Mouse (Mus musculus): ENCODE data around the gene Inf2. TPM values are rescaled to one million over a fixed set of nuclear protein-coding genes. Genes with fewer than 3 reads are reported as not detected.

Gene Inf2
- polyA plus RNA-seq, 1 experiment from 2014 or later: 4.3 TPM

- no peak overlapping the region for H3K4me2 ChIP-seq (ENCODE audit: low read length)
- WGBS: 60% methylated on average over 5 of the region's 5 CpGs
Measured at GRCm38 (mm10) chr12:112630796-112631195, 42.2 kb downstream of the Inf2 start.

GRCm38 (mm10) chr12:112631472-112631871 lies 42.9 kb downstream of the Inf2 start:
- H3K4me1 ChIP-seq (replicated peaks; ENCODE audit: control insufficient read depth, insufficient read depth, low read length): peaks cover 23% of the 10 kb centered on the region
- H3K9me3 ChIP-seq (ENCODE audit: control insufficient read depth, low read length): no peaks in the 10 kb centered on the region
- no peaks in the 10 kb centered on the region for H3K36me3 ChIP-seq (ENCODE audit: control insufficient read depth, insufficient read depth, low read length)
- no peak overlapping the region for H3K9ac ChIP-seq (ENCODE audit: low read length)
- H3K27ac ChIP-seq (ENCODE audit: low read depth): peak overlapping the region; percentile 77; the same call in 1 of the 2 replicates
- no peak for DNase-seq (ENCODE audit: low spot score)
- ATAC-seq (replicated peaks; ENCODE audit: low FRiP score, low TSS enrichment, low read depth): no peak
- no peak overlapping the region for H3K4me2 ChIP-seq (ENCODE audit: low read length)
- no peak overlapping the region for H3K4me3 ChIP-seq (ENCODE audit: low read depth, low read length)
- no peaks in the 10 kb centered on the region for H3K27me3 ChIP-seq (replicated peaks; ENCODE audit: control insufficient read depth, insufficient read depth, low read length)
- WGBS: 9% methylated on average over 1 of the region's 1 CpGs

More at GRCm38 (mm10) chr12:112630796-112631195, 42.2 kb downstream of the Inf2 start:
- no peak for ATAC-seq (replicated peaks; ENCODE audit: low FRiP score, low TSS enrichment, low read depth)
- DNase-seq (ENCODE audit: low spot score): no peak
- H3K36me3 ChIP-seq (ENCODE audit: control insufficient read depth, insufficient read depth, low read length): no peaks in the 10 kb centered on the region
- no peaks in the 10 kb centered on the region for H3K27me3 ChIP-seq (replicated peaks; ENCODE audit: control insufficient read depth, insufficient read depth, low read length)
- no peak overlapping the region for H3K9ac ChIP-seq (ENCODE audit: low read length)
- H3K4me1 ChIP-seq (replicated peaks; ENCODE audit: control insufficient read depth, insufficient read depth, low read length): peaks cover 23% of the 10 kb centered on the region
- H3K4me3 ChIP-seq (ENCODE audit: low read depth, low read length): no peak overlapping the region
- no peak overlapping the region for H3K27ac ChIP-seq (ENCODE audit: low read depth)
- no peaks in the 10 kb centered on the region for H3K9me3 ChIP-seq (ENCODE audit: control insufficient read depth, low read length)

- ATAC-seq (replicated peaks; ENCODE audit: low FRiP score, low TSS enrichment, low read depth): no peak
- Histone ChIP-seq H3K27ac (ENCODE audit: low read depth) (peak overlapping the region; percentile 77; the same call in 1 of the 2 replicates), H3K4me3 (ENCODE audit: low read depth, low read length) (no peak overlapping the region), H3K9ac (ENCODE audit: low read length) (no peak overlapping the region), H3K4me1 (replicated peaks; ENCODE audit: control insufficient read depth, insufficient read depth, low read length) (peaks cover 23% of the 10 kb centered on the region), H3K9me3 (ENCODE audit: control insufficient read depth, low read length) (no peaks in the 10 kb centered on the region), H3K27me3 (replicated peaks; ENCODE audit: control insufficient read depth, insufficient read depth, low read length) (no peaks in the 10 kb centered on the region), H3K36me3 (ENCODE audit: control insufficient read depth, insufficient read depth, low read length) (no peaks in the 10 kb centered on the region), H3K4me2 (ENCODE audit: low read length) (no peak overlapping the region)
- WGBS: 57% methylated on average over 11 of the region's 11 CpGs
- DNase-seq (ENCODE audit: low spot score): no peak
Measured at GRCm38 (mm10) chr12:112632084-112632777, 43.6 kb downstream of the Inf2 start.

- Histone ChIP-seq H3K4me3 (ENCODE audit: low read depth, low read length) (no peak overlapping the region), H3K27ac (ENCODE audit: low read depth) (no peak overlapping the region), H3K9ac (ENCODE audit: low read length) (no peak overlapping the region), H3K9me3 (ENCODE audit: control insufficient read depth, low read length) (no peaks in the 10 kb centered on the region), H3K4me1 (replicated peaks; ENCODE audit: control insufficient read depth, insufficient read depth, low read length) (peaks cover 23% of the 10 kb centered on the region), H3K4me2 (ENCODE audit: low read length) (no peak overlapping the region), H3K27me3 (replicated peaks; ENCODE audit: control insufficient read depth, insufficient read depth, low read length) (no peaks in the 10 kb centered on the region), H3K36me3 (ENCODE audit: control insufficient read depth, insufficient read depth, low read length) (no peaks in the 10 kb centered on the region)
- ATAC-seq (replicated peaks; ENCODE audit: low FRiP score, low TSS enrichment, low read depth) (no peak), DNase-seq (ENCODE audit: low spot score) (no peak)
- 72% methylated on average over 5 of the region's 5 CpGs for WGBS
Measured at GRCm38 (mm10) chr12:112632907-112633306, 44.3 kb downstream of the Inf2 start.

- ATAC-seq (replicated peaks; ENCODE audit: low FRiP score, low TSS enrichment, low read depth): no peak
- H3K4me1 ChIP-seq (replicated peaks; ENCODE audit: control insufficient read depth, insufficient read depth, low read length): peaks cover 21% of the 10 kb centered on the region
- H3K9me3 ChIP-seq (ENCODE audit: control insufficient read depth, low read length): no peaks in the 10 kb centered on the region
- DNase-seq (ENCODE audit: low spot score): no peak
- no peaks in the 10 kb centered on the region for H3K36me3 ChIP-seq (ENCODE audit: control insufficient read depth, insufficient read depth, low read length)
- H3K4me3 ChIP-seq (ENCODE audit: low read depth, low read length): no peak overlapping the region
- H3K27ac ChIP-seq (ENCODE audit: low read depth): no peak overlapping the region
- H3K9ac ChIP-seq (ENCODE audit: low read length): no peak overlapping the region
- 64% methylated on average over 9 of the region's 9 CpGs for WGBS
- no peak overlapping the region for H3K4me2 ChIP-seq (ENCODE audit: low read length)
- no peaks in the 10 kb centered on the region for H3K27me3 ChIP-seq (replicated peaks; ENCODE audit: control insufficient read depth, insufficient read depth, low read length)
Measured at GRCm38 (mm10) chr12:112633686-112634085, 45.1 kb downstream of the Inf2 start.

GRCm38 (mm10) chr12:112639526-112639925 lies 50.9 kb downstream of the Inf2 start:
- H3K36me3 ChIP-seq (ENCODE audit: control insufficient read depth, insufficient read depth, low read length): no peaks in the 10 kb centered on the region
- no peak overlapping the region for H3K9ac ChIP-seq (ENCODE audit: low read length)
- no peaks in the 10 kb centered on the region for H3K9me3 ChIP-seq (ENCODE audit: control insufficient read depth, low read length)
- no peak overlapping the region for H3K27ac ChIP-seq (ENCODE audit: low read depth)
- no peaks in the 10 kb centered on the region for H3K27me3 ChIP-seq (replicated peaks; ENCODE audit: control insufficient read depth, insufficient read depth, low read length)
- no peaks in the 10 kb centered on the region for H3K4me1 ChIP-seq (replicated peaks; ENCODE audit: control insufficient read depth, insufficient read depth, low read length)
- ATAC-seq (replicated peaks; ENCODE audit: low FRiP score, low TSS enrichment, low read depth) (no peak), DNase-seq (ENCODE audit: low spot score) (no peak)
- H3K4me3 ChIP-seq (ENCODE audit: low read depth, low read length): no peak overlapping the region
- no peak overlapping the region for H3K4me2 ChIP-seq (ENCODE audit: low read length)
- 66% methylated on average over 10 of the region's 10 CpGs for WGBS

GRCm38 (mm10) chr12:112643126-112643525 lies 54.5 kb downstream of the Inf2 start:
- H3K9ac ChIP-seq (ENCODE audit: low read length): no peak overlapping the region
- WGBS: 88% methylated on average over 6 of the region's 6 CpGs
- ATAC-seq (replicated peaks; ENCODE audit: low FRiP score, low TSS enrichment, low read depth): no peak

GRCm38 (mm10) chr12:112644180-112644854 lies 55.7 kb downstream of the Inf2 start, which contains the start of gene Siva1:
Gene Siva1, plus strand, starts transcription at chr12:112644679.
- Histone ChIP-seq H3K9ac (ENCODE audit: low read length) (peak within 1 kb of the TSS; percentile 81), H3K4me3 (ENCODE audit: low read depth, low read length) (peak within 1 kb of the TSS; percentile 93), H3K27me3 (replicated peaks; ENCODE audit: control insufficient read depth, insufficient read depth, low read length) (no peaks in the 10 kb centered on the region), H3K4me2 (ENCODE audit: low read length) (peak within 1 kb of the TSS; percentile 88), H3K36me3 (ENCODE audit: control insufficient read depth, insufficient read depth, low read length) (peaks cover 16% of the 10 kb centered on the region), H3K27ac (ENCODE audit: low read depth) (peak within 1 kb of the TSS; percentile 87), H3K9me3 (ENCODE audit: control insufficient read depth, low read length) (no peaks in the 10 kb centered on the region), H3K4me1 (replicated peaks; ENCODE audit: control insufficient read depth, insufficient read depth, low read length) (peaks cover 16% of the 10 kb centered on the region)
- ATAC-seq (replicated peaks; ENCODE audit: low FRiP score, low TSS enrichment, low read depth) (peak; percentile 98), DNase-seq (ENCODE audit: low spot score) (peak; percentile 95)
- 1% methylated on average over 45 of the region's 46 CpGs for WGBS

More at GRCm38 (mm10) chr12:112643126-112643525, 54.5 kb downstream of the Inf2 start:
- H3K4me2 ChIP-seq (ENCODE audit: low read length): no peak overlapping the region
- no peaks in the 10 kb centered on the region for H3K9me3 ChIP-seq (ENCODE audit: control insufficient read depth, low read length)
- peaks cover 4% of the 10 kb centered on the region for H3K36me3 ChIP-seq (ENCODE audit: control insufficient read depth, insufficient read depth, low read length)
- no peak for DNase-seq (ENCODE audit: low spot score)
- H3K27ac ChIP-seq (ENCODE audit: low read depth): no peak overlapping the region
- no peak overlapping the region for H3K4me3 ChIP-seq (ENCODE audit: low read depth, low read length)
- H3K4me1 ChIP-seq (replicated peaks; ENCODE audit: control insufficient read depth, insufficient read depth, low read length): peaks cover 16% of the 10 kb centered on the region
- no peaks in the 10 kb centered on the region for H3K27me3 ChIP-seq (replicated peaks; ENCODE audit: control insufficient read depth, insufficient read depth, low read length)

All from intestine, embryonic 14.5 days (tissue).